Mouse (Mus musculus): ENCODE results near the gene Ate1. TPM values are rescaled to one million over a fixed set of nuclear protein-coding genes. Genes with fewer than 3 reads are reported as not detected.

Gene Ate1
- polyA plus RNA-seq (2015; fragmentation: Nextera tagmentation; extraction: Ambion mirVana): 94.4 and 104 TPM in 2 replicates

GRCm38 (mm10) chr7:130520049-130520425 lies at the start of gene Ate1:
Gene Ate1 (minus strand): TSS chr7:130520369.
- peak within 1 kb of the TSS; percentile 98 for H3K27ac ChIP-seq
- peaks cover 28% of the 10 kb centered on the region for H3K4me1 ChIP-seq (replicated peaks)
- H3K36me3 ChIP-seq: peaks cover 2% of the 10 kb centered on the region; the same call in 1 of the 2 replicates
- H3K9ac ChIP-seq: peak within 1 kb of the TSS; percentile 93
- WGBS: 19% methylated on average over 20 of the region's 20 CpGs
- peak within 1 kb of the TSS; percentile 89 for H3K4me3 ChIP-seq
- H3K27me3 ChIP-seq: no peaks in the 10 kb centered on the region
- peak within 1 kb of the TSS; percentile 74 for H3K4me2 ChIP-seq
- no peaks in the 10 kb centered on the region for H3K9me3 ChIP-seq
- no peak for ATAC-seq (ENCODE audit: low FRiP score)

- Histone ChIP-seq H3K4me1 (replicated peaks) (0 out of 2 replicates have a peak, but pooled peaks cover 6% of the 10 kb centered on the region), H3K9me3 (no peaks in the 10 kb centered on the region), H3K27ac (no peak overlapping the region), H3K36me3 (no peaks in the 10 kb centered on the region), H3K27me3 (no peaks in the 10 kb centered on the region), H3K9ac (no peak overlapping the region), H3K4me2 (no peak overlapping the region), H3K4me3 (no peak overlapping the region)
- WGBS: 82% methylated on average over 9 of the region's 9 CpGs
- ATAC-seq (ENCODE audit: low FRiP score): no peak
Measured at GRCm38 (mm10) chr7:130568783-130569436, 48.7 kb upstream of the Ate1 start.

- Histone ChIP-seq H3K4me2 (no peak overlapping the region), H3K9me3 (no peaks in the 10 kb centered on the region), H3K27me3 (no peaks in the 10 kb centered on the region), H3K36me3 (no peaks in the 10 kb centered on the region), H3K4me1 (replicated peaks) (no peaks in the 10 kb centered on the region), H3K9ac (no peak overlapping the region), H3K27ac (no peak overlapping the region), H3K4me3 (no peak overlapping the region)
- no peak for ATAC-seq (ENCODE audit: low FRiP score)
- WGBS: 75% methylated on average over 3 of the region's 3 CpGs
Measured at GRCm38 (mm10) chr7:130564596-130564995, 44.4 kb upstream of the Ate1 start.

- Histone ChIP-seq H3K4me2 (no peak overlapping the region), H3K4me3 (no peak overlapping the region), H3K36me3 (no peaks in the 10 kb centered on the region), H3K9ac (no peak overlapping the region), H3K9me3 (no peaks in the 10 kb centered on the region), H3K4me1 (replicated peaks) (no peaks in the 10 kb centered on the region), H3K27ac (no peak overlapping the region), H3K27me3 (no peaks in the 10 kb centered on the region)
- 65% methylated on average over 4 of the region's 4 CpGs for WGBS
- no peak for ATAC-seq (ENCODE audit: low FRiP score)
Measured at GRCm38 (mm10) chr7:130563880-130564279, 43.7 kb upstream of the Ate1 start.

- Histone ChIP-seq H3K4me1 (replicated peaks) (no peaks in the 10 kb centered on the region), H3K27ac (no peak overlapping the region), H3K9me3 (no peaks in the 10 kb centered on the region), H3K4me2 (no peak overlapping the region), H3K36me3 (no peaks in the 10 kb centered on the region), H3K4me3 (no peak overlapping the region), H3K27me3 (no peaks in the 10 kb centered on the region), H3K9ac (no peak overlapping the region)
- 93% methylated on average over 4 of the region's 4 CpGs for WGBS
- no peak for ATAC-seq (ENCODE audit: low FRiP score)
Measured at GRCm38 (mm10) chr7:130563276-130563675, 43.1 kb upstream of the Ate1 start.

- Histone ChIP-seq H3K9me3 (no peaks in the 10 kb centered on the region), H3K36me3 (no peaks in the 10 kb centered on the region), H3K27ac (no peak overlapping the region), H3K4me1 (replicated peaks) (no peaks in the 10 kb centered on the region), H3K27me3 (no peaks in the 10 kb centered on the region), H3K4me3 (no peak overlapping the region), H3K4me2 (no peak overlapping the region), H3K9ac (no peak overlapping the region)
- WGBS: 74% methylated on average over 1 of the region's 1 CpGs
- ATAC-seq (ENCODE audit: low FRiP score): no peak
Measured at GRCm38 (mm10) chr7:130560933-130561332, 40.8 kb upstream of the Ate1 start.

- Histone ChIP-seq H3K27me3 (no peaks in the 10 kb centered on the region), H3K27ac (no peak overlapping the region), H3K4me2 (no peak overlapping the region), H3K4me1 (replicated peaks) (0 out of 2 replicates have a peak, but pooled peaks cover 4% of the 10 kb centered on the region), H3K4me3 (no peak overlapping the region), H3K9ac (no peak overlapping the region), H3K36me3 (no peaks in the 10 kb centered on the region), H3K9me3 (no peaks in the 10 kb centered on the region)
- no peak for ATAC-seq (ENCODE audit: low FRiP score)
- WGBS: 84% methylated on average over 4 of the region's 4 CpGs
Measured at GRCm38 (mm10) chr7:130558592-130558991, 38.4 kb upstream of the Ate1 start.

- Histone ChIP-seq H3K4me3 (no peak overlapping the region), H3K4me1 (replicated peaks) (0 out of 2 replicates have a peak, but pooled peaks cover 7% of the 10 kb centered on the region), H3K36me3 (no peaks in the 10 kb centered on the region), H3K9ac (no peak overlapping the region), H3K27ac (no peak overlapping the region), H3K9me3 (no peaks in the 10 kb centered on the region), H3K27me3 (no peaks in the 10 kb centered on the region), H3K4me2 (no peak overlapping the region)
- no peak for ATAC-seq (ENCODE audit: low FRiP score)
- WGBS: 55% methylated on average over 5 of the region's 5 CpGs
Measured at GRCm38 (mm10) chr7:130555597-130555996, 35.4 kb upstream of the Ate1 start.

GRCm38 (mm10) chr7:130553321-130553720 lies 33.2 kb upstream of the Ate1 start:
- no peak overlapping the region for H3K9ac ChIP-seq
- no peak overlapping the region for H3K27ac ChIP-seq
- no peak overlapping the region for H3K4me3 ChIP-seq
- WGBS: 51% methylated on average over 4 of the region's 4 CpGs
- H3K4me1 ChIP-seq (replicated peaks): 0 out of 2 replicates have a peak, but pooled peaks cover 7% of the 10 kb centered on the region
- H3K27me3 ChIP-seq: no peaks in the 10 kb centered on the region
- H3K4me2 ChIP-seq: no peak overlapping the region
- H3K36me3 ChIP-seq: no peaks in the 10 kb centered on the region
- no peak for ATAC-seq (ENCODE audit: low FRiP score)
- H3K9me3 ChIP-seq: no peaks in the 10 kb centered on the region

GRCm38 (mm10) chr7:130552780-130553179 lies 32.6 kb upstream of the Ate1 start:
- H3K4me1 ChIP-seq (replicated peaks): 0 out of 2 replicates have a peak, but pooled peaks cover 7% of the 10 kb centered on the region
- no peak for ATAC-seq (ENCODE audit: low FRiP score)
- 50% methylated on average over 5 of the region's 5 CpGs for WGBS
- H3K36me3 ChIP-seq: no peaks in the 10 kb centered on the region
- no peaks in the 10 kb centered on the region for H3K9me3 ChIP-seq
- no peaks in the 10 kb centered on the region for H3K27me3 ChIP-seq
- H3K4me2 ChIP-seq: no peak overlapping the region
- H3K9ac ChIP-seq: no peak overlapping the region
- H3K27ac ChIP-seq: no peak overlapping the region
- H3K4me3 ChIP-seq: no peak overlapping the region

- H3K27me3 ChIP-seq: no peaks in the 10 kb centered on the region
- peak overlapping the region; percentile 84; the same call in 1 of the 2 replicates for H3K4me2 ChIP-seq
- no peak; the same call in 1 of the 2 replicates for ATAC-seq (ENCODE audit: low FRiP score)
- peaks cover 20% of the 10 kb centered on the region for H3K36me3 ChIP-seq
- peak overlapping the region; percentile 96 for H3K27ac ChIP-seq
- H3K9ac ChIP-seq: no peak overlapping the region
- peak overlapping the region; percentile 89 for H3K4me3 ChIP-seq
- H3K4me1 ChIP-seq (replicated peaks): peaks cover 25% of the 10 kb centered on the region
- H3K9me3 ChIP-seq: no peaks in the 10 kb centered on the region
- 87% methylated on average over 12 of the region's 12 CpGs for WGBS
Measured at GRCm38 (mm10) chr7:130547635-130548175, 27.5 kb upstream of the Ate1 start.

GRCm38 (mm10) chr7:130546791-130547484 lies 26.8 kb upstream of the Ate1 start:
- Histone ChIP-seq H3K9me3 (no peaks in the 10 kb centered on the region), H3K27me3 (no peaks in the 10 kb centered on the region), H3K4me3 (peak overlapping the region; percentile 89), H3K9ac (peak overlapping the region; percentile 92), H3K4me2 (peak overlapping the region; percentile 84), H3K27ac (peak overlapping the region; percentile 96), H3K4me1 (replicated peaks) (peaks cover 24% of the 10 kb centered on the region), H3K36me3 (peaks cover 28% of the 10 kb centered on the region)
- under 1% methylated on average over 84 of the region's 84 CpGs for WGBS
- ATAC-seq (ENCODE audit: low FRiP score): peak; percentile 95

Data from hindbrain, embryonic 13.5 days (tissue).